Mouse (Mus musculus): Measurements from ENCODE around the gene Dnajb8. TPM values are rescaled to one million over a fixed set of nuclear protein-coding genes. Genes with fewer than 3 reads are reported as not detected.

Dnajb8 gene
- total RNA-seq, 4 experiments from 2014 or later = not detected

- no peak for DNase-seq
Measured at GRCm38 (mm10) chr6:88232221-88232620, 10.2 kb downstream of the Dnajb8 start.

GRCm38 (mm10) chr6:88233996-88234395 lies 11.9 kb downstream of the Dnajb8 start:
- no peak for DNase-seq

- DNase-seq = no peak
Measured at GRCm38 (mm10) chr6:88235461-88235860, 13.4 kb downstream of the Dnajb8 start.

- DNase-seq = no peak
Measured at GRCm38 (mm10) chr6:88235983-88236382, 13.9 kb downstream of the Dnajb8 start.

- DNase-seq = no peak
Measured at GRCm38 (mm10) chr6:88236513-88236912, 14.4 kb downstream of the Dnajb8 start.

DNA sequence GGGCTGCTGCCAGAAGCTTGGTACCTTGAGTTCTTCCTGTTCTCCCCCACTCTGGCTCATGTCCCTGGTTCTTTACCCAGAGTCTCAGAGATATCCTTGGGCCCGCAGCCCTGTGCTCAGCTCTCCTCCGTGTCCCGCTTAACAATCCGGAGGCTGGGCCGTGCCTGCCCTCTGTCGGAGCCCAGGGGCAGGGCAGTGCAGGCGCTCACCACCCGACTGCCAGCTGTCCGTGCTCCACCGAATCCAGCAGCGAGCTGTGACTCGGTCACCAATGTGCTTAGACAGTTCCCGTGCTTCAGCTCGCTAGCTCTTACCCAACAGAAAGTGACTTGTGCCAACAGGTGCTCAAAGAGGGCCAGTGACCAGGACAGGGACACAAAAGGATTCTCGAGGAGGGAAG lies 20.5 kb downstream of the Dnajb8 start:
- DNase-seq = peak; percentile 50

- DNase-seq = no peak
Measured at GRCm38 (mm10) chr6:88249231-88249630, 27.2 kb downstream of the Dnajb8 start.

GRCm38 (mm10) chr6:88251396-88251795 lies 29.3 kb downstream of the Dnajb8 start:
- DNase-seq = no peak

DNA sequence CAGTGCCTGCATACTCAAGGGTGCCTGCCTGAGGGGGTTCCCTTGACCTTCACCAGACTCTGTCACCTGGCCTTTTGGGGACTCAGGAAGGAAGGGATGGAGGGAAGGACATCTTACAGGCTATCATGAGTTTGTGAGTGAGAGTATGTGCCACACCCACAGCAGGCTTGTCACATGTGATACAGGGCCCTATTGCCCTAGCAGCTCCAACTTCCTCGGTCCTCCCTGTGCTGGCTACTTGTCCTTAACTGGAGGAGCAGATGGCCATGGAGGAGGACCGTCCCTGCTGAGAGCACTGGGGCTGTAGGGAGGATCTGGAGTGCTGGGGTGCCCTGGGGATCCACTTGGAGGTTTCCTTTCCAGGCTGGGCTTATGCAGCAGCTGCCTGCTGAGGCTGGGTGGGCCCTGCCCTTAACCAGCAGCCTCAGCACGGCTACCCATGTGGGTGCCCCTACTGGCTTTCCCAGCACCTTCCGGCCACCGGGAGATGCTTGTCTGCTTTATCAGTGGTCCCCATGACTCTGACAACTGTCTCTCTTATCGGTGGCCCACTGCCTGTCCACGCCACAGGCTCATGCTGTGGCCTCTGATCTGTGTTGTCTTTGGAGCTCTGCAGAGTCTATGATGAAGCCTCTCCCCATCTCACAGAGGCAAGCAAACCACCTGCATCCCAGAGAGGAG lies 29.9 kb downstream of the Dnajb8 start:
- DNase-seq = no peak

- DNase-seq = no peak
Measured at GRCm38 (mm10) chr6:88254082-88254481, 32.0 kb downstream of the Dnajb8 start.

- DNase-seq = peak; percentile 32
Measured at GRCm38 (mm10) chr6:88255435-88255834, 33.4 kb downstream of the Dnajb8 start.

DNA sequence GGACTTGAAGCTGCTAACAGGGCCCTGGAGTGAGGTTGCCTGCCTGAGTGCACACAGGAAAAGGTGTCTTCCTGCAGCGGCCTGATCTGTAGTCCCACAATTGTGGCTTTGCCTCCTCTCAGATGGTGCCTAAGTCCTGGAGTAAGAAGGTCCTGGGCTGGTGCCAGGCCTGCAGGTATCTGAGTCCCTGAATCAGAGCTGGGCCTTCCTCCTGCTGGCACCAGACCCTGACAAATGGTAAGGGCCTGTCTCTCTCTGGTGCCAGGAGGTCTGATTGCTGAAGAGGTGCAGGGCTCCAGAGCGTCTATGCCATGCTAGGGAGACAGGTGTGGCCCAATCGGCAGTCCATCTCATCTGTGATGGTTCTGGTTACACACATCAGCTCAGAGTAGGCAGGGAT lies 37.6 kb downstream of the Dnajb8 start:
- DNase-seq = no peak

DNA sequence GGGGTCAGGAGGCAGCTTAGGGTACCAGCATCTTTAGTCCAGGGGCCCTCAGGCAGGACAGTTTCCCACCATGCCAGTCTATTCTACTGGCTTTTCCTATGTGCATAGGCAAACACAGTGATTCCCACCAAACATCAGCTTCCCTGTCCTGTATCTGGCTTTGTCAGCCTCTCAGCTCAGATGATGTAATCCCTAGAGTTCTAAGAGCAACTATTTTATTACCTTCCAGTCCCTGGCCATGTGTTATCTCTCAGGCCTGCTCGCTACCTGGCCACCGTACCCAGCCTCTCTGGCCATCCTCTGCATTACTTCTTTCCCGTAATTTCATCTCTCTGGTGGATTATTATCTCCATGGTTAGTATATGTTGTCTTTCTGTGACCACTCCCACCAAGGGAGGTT lies 38.6 kb downstream of the Dnajb8 start:
- no peak for DNase-seq

DNA sequence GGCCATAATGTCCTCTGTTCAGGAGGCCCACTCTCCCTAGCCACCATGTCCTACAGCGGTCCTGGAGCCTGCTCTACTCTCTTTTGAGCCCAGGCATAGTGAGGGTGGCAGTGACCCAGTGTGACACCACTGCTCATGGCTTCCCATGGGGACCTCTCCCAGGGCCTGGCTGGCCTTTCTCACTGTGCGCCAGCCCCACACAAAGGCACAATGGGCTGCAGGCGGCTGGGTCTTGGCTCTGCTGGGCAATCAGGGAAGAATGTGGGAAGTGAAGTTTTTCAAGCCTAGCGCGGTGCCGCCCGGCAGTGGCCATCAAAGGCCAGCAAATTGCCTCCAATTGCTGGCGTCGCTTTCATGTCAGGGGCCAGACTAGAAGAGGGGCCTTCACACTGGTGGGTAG lies 40.1 kb downstream of the Dnajb8 start:
- no peak for DNase-seq

DNA sequence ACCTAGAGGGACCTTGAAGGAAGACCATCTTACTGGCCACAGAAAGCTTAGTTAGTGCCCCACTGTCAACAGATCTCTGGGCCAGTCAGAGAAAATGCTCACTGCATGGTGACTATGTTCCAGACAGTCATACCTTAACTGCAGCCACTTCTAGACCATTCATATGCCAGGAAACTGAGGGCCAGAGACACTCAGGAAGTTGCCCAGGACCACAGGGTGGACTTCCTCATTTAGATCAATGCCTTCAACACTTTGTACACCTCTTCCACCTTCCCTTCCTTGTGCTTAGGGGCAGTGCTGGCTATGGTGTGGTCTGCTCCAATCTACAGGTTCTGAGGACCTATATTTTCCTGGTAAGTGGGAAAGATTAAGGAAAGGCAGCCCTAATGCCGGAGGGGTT lies 43.3 kb downstream of the Dnajb8 start:
- DNase-seq = no peak

DNA sequence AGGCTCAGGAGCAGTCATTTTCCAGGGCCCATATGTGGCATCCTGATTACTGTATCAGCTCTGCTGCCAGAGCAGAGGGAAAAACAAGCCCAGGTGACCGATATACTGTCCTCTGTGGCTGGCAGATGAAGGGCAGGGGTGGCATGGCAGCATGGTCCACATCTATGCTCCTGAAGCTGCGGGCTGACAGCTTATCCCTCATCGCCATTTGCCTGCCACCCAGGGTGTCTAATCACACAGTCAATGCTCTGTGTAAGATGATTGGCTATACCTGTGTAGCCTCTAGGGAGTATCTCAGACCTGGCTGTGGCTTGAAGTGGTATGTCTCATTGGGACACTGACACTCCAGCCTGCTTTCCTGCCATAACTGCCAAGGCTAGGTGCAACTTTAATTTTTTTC lies 44.0 kb downstream of the Dnajb8 start:
- DNase-seq = no peak

GRCm38 (mm10) chr6:88267068-88267467 lies 45.0 kb downstream of the Dnajb8 start:
- no peak for DNase-seq

- no peak for DNase-seq
Measured at GRCm38 (mm10) chr6:88267970-88268369, 45.9 kb downstream of the Dnajb8 start.

DNA sequence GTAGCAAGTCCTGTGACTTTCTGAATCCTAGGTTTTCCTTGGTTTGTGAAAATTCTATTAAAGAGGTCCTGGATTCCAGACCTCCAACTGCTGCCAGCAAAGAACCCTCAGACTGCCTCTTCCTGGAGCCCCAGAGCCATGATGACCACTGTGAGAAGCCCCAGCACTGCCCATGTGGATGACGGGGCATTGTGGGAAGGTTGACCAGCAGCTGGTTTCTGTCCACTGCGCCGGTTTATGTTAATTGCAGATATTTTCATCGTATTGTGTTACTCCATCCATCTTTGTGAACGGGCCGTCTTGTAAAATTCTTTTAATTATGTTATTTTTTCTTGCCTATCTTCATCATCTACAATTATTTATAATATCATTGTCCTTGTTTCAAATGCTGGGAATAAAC lies 52.6 kb downstream of the Dnajb8 start:
- no peak for DNase-seq

- DNase-seq = no peak
Measured at GRCm38 (mm10) chr6:88276221-88276620, 54.2 kb downstream of the Dnajb8 start.

DNA sequence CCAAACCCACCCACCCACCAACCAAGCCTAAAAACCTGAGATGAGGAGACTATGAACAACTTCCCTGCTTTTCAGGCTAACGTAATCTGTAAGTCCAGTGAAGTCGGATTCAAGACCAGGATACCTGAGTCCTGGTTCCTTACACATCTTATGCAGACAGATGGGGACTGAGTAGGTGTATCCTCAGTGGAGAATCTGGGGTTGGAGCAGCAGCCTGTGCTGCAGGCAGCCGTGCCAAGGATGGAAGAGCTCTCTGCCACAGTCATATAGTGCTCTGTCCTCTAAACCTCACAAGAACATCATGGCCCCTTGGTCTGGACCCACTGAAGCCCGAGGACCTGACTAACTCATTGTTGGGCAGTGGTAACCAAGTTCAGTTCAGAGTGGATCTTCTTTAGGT lies 55.2 kb downstream of the Dnajb8 start:
- DNase-seq = no peak

- no peak for DNase-seq
Measured at GRCm38 (mm10) chr6:88278141-88278540, 56.1 kb downstream of the Dnajb8 start.

- no peak for DNase-seq
Measured at GRCm38 (mm10) chr6:88290129-88290766, 68.2 kb downstream of the Dnajb8 start.

DNA sequence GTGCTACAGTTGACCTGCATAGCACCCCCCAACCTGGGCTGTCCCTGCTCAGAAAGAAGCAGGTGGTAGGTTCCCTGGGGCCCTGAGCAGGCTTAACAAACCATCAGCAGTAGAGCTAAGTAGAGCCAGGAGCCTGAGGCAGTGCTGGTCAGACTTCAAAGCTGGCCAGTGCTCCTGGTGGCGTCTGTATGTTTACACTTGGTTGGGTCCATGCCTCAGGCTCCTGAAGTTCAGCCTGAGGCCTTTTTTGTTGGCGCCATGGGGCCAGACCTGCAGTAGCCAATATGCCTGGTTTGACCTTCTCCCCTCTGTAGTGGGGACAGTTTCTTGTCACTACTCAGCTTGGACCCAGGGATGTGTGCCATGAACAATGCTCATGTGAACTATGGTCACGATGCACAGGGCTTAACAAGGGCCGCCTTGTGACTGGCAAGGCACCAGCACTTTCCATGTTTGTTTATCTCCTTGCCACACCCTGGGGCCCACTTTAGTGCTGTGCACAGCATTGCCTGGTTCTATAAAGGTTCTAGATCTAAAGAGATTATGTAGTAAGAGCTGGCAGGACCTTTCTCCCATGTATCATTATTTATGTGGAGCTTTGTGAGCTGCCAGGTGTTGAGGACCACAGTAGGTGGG lies 70.3 kb downstream of the Dnajb8 start:
- DNase-seq = no peak
